Mouse (Mus musculus) bone marrow macrophage, adult 2 months (primary cell): ENCODE measurements around the gene Zdhhc14.

Experiments
- CTCF ChIP-seq: IDR thresholded peaks from 2 replicates; pipeline ENCODE4 v1.5.1; 2012; ENCODE audit warnings: low read depth, mild to moderate bottlenecking, low read length, moderate library complexity
- POLR2A ChIP-seq: IDR thresholded peaks from 2 replicates; pipeline ENCODE4 v1.6.1; 2012; ENCODE audit warnings: mild to moderate bottlenecking, low read depth, low read length, borderline replicate concordance

DNA sequence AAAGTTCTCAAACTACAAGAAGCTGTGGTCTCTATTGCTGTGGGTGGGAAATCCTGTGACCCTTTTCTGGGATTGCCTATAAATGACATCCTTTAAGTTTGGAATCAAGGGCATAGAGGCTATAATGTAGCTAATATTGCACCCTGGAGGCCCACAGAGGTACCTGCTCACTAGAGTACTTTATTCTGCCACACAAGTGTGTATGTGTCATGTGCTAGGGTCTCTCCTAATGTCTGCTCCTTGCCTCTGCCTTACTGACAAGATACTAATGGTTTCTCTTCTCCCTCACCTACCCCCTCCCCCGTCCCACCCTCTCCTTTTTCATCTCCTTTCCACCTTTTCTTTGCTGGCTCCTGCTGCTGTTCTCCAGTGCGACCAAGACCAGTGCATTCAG, 260.0 kb downstream of the Zdhhc14 start:
- TF ChIP-seq POLR2A (no peak), CTCF (no peak)
